Mouse (Mus musculus) monocyte, adult 2 months (primary cell): ENCODE data around the gene Rhoc.
"Not testable (repeated sequence)": the region's sequence is repeated elsewhere in the genome, so short reads cannot be mapped to it uniquely, and the experiment has no call there.

Experiments
- DNase-seq, 2 experiments: peaks; one replicate each; pipeline ENCODE4 v3.0.0; 2022; ENCODE audit warnings: low spot score in 2 of 2, low read depth in 1 of 2

Rhoc gene

DNA sequence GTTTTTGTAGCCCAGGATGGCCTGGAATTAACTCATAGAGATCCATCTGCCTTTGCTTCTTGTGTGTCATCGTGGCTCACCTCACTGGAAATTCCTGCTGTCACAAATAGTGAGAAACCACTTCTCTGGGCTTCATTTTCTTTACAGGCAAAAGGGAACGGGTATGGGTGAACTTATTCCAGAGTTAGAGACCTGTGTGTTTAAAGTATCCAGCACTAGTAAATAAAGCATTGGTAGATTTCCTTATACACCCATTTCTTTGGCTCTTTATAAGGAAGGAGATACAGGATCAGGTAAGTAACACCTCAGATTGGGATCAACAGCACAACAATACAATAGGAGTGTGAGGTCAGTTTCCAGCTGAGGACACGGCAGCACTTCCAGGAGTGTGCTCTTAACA is at the start of gene Rhoc:
Gene Rhoc (plus strand): TSS at position 301 of the 400 bp plus-strand sequence.
- no peak for DNase-seq

DNA sequence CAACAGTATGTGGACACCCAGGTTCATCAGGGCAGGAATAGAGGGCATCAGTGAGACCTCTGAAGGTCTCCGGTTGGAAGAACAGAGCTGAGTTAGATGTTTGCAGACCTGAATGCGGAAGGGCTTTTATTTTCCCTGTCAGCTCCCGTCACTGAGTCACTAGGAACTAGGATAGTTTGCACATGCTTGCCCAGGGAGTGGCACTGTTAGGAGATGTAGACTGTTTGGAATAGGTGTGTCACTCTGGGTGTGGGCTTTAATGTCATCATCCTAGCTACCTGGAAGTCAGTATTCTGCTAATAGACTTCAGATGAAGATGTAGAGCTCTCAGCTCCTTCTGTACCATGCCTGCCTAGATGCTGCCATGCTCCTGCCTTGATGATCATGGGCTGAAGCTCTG is 46.2 kb upstream of the Rhoc start:
- DNase-seq: no peak

DNA sequence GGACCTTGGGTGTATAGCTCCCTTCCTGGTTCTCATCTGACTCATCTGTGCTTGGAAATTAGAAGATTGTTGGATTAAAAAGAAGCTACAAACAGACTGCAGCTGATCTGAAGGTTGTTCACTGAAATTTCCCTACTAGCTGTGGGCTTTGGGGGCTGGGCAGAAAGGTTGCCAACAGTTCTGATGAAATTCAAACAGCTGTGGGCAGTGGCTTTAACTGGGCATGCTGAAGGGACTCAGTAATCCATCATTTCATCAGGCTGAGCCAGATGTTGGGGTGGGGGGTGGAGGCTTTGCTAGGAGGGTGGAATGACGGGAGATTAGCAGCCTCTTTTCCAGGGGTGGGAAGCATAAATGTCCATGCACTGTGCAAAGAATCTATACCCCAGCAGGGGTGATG is 45.0 kb upstream of the Rhoc start:
- DNase-seq: no peak

DNA sequence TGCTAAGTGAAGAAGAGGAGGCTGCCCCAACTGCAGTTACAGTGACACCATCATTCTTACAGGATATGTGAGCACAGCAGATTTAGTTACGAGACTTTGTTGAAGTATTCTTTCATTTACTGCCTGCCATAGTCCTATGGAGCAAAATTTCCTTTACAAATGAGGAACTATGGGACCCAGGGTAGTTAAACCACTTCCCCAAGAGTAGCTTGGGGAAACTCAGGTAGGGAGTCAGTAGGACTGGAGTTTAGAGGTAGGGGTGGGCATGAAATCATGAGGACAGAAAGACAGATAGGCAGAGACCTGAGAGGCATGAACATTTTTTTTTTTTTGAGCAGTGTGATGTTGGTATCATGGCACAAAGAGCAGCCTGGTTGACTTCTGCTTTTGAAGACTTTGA is 44.3 kb upstream of the Rhoc start:
- DNase-seq: no peak

DNA sequence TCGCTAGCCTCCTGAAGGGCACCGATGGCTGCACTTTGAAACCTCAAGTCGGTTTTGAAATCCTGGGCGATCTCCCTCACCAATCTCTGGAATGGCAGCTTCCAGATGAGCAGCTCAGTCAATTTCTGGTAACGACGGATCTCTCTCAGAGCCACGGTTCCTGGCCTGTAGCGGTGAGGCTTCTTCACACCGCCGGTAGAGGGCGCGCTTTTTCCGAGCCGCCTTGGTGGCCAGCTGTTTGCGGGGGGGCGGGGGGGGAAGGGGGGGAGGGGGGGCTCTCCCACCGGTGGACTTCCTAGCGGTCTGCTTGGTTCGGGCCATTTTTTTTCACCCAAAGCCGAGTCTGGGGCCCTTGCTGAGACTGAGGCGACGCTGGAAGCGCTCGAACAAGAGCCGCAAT is 35.3 kb upstream of the Rhoc start:
- DNase-seq: not testable (repeated sequence)

DNA sequence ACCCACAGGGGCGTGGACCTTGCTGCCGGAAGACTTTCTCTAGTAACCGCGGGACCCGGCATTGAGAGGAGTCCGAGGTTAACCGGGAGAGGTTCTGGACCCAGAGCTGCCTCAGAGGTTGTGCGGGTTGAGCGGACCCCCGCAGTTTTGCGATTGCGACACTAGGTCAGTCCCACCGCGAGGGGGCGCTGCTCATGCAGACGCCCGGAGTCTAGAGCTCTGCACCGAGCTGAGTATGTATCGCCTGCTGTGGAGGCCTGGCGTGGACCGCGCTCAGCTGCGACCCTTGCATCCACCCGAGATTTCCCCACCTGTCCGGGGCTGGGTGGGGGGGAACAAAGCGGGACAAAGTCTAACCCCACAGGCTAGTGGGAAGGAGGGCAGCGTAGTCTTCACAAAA is 29.8 kb upstream of the Rhoc start:
- no peak for DNase-seq

DNA sequence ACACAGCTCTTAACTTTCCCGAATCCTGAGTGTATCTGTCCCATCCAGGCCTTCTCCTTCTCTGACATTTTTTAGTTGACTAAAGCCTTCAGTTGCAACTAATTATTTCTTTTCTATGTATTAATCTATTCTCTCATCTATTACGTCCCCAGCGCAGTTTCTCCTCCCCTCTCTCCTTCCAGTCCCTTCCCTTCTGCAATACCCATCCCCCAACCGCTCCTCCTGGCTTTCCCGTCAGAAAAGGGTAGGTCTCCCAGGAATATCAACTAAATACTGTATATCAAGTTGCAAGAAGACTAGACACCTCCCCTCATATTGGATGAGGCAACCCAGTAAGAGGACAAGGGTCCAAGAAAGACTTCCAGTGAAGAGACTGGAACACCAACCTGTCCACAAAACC is 29.3 kb upstream of the Rhoc start:
- no peak for DNase-seq

DNA sequence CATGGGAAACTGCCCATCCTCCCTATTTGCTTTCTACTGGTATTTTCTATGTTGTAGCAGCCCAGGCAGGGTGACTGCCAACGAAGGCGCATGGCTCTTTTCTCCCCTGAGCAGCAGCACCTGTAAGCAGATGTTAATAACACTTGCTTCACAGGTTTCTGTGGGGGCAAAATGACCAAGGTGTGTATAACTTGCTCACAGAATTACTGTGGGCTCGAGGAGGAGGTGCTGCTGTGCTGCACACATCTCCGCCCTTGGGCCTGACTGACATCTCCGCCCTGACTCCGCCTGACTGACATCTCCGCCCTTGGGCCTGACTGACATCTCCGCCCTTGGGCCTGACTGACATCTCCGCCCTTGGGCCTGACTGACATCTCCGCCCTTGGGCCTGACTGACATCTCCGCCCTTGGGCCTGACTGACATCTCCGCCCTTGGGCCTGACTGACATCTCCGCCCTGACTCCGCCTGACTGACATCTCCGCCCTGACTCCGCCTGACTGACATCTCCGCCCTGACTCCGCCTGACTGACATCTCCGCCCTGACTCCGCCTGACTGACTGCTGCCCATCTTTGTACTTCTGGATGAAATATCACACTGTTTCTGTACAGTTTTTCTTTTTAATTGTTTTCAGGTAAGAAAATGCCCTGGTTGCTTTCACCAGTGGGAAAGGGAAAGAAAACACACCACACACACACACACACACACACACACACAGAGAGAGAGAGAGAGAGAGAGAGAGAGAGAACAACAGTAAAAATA is 25.9 kb upstream of the Rhoc start:
- not testable (repeated sequence) for DNase-seq

DNA sequence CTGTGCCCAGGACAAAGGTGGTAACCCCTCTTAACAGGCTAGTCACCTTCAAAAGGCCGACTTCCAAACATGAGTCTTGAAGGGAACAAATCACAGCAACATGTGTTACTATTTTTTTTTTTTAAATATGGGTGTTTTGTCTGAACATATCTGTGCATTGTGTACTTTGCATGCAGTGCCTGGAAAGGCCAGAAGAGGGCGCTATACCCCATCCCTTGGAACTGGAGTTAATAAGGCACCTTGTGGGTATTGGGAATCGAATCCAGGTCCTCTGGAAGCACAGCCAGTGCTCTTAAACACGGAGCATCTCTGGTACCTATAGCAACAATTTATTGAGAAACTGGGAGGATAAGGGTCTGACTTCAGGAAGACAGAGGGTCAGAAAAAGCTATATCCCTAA is 23.2 kb upstream of the Rhoc start:
- DNase-seq: no peak

DNA sequence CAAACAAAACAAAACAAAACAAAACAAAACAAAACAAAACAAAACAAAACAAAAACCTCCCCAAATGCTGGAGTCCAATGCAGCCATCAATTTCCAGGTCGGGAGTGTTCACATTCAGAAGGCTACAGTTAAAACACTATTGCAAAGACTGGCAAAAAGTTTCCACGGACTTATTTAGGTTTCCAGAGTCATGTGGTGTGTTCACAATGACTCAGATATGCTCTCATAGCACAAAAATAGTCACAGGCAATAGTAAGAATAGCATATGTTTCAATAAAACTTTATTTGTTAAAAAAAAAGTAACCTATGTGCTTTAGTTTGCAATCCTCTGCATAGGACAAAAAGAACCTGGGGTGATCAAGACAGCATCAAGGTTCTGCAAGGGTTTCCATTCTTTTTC is 21.0 kb upstream of the Rhoc start:
- DNase-seq: no peak

DNA sequence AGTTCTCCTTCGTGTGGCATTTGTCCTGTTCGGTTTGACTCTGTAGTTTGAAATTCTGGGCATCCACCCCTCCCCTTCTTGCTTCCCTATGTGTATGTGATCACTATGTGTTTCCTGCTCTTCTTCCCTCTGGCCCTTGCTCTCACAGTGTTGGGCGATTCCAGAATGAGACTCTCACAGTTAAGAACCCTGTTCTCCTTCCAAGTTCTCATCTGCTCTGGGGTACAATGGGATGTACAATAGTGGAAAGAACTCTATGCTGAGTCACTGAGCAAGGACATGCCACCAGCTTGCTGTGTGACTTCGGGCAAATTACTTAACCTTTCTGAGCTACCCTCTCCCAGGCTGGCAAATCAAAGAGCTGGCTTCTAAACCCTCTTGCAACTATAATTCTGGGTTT is 20.5 kb upstream of the Rhoc start:
- no peak for DNase-seq

DNA sequence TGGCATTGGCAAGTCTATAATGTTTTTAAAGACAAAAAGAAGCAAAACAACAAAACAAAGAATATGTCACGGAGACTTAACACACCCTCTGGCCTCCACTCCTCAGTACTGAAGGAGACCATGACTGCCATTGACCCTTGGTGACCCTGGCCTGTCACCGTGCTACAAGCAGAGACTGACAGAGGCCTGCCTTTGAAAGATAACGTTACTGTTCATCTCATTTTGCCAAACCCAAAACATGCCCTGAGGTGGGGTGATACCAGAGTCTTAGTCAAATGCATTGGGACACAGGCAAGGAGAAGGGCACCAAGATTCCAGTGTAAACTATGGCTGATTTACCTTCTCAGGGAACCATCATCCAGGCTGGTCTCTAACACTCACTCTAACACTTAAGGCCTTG is 19.0 kb upstream of the Rhoc start:
- DNase-seq: no peak

DNA sequence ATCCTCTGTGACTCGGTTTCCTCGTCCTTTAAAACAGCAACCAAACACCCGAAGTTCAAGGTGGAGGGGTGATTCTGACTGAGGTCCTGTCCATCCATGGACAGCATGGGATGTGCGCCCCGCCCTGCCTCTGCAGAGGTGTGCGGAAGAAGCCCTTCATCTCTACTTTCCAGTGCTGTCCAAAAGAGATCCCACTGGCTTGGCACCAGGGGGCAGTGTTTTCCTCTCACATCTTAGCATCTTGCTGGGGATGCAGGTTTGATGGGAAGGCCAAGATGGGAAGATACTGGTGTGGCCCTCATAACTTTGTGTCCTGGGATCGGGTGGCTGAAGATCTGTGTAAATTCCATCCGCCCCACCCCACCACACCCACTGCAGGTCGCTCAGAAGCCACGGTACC is 18.1 kb upstream of the Rhoc start:
- DNase-seq: no peak

DNA sequence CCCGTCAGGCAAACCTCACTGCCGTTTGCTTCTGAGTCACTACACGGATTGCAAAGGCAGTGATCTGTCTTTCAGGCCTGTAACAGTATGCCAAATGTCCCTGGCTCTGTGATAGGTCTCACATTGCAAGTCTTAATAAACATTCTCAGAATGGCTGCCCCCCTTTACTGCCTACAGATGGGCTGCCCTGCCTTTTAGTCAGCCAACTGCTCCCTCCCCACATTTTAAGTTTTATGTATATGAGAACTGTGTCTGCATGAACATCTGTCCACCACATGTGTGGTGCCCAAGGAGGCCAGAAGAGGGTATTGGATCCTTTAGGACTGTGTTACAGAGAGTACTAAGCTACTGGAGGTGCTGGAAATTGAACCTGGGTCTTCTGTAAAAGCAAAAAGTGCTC is 17.3 kb upstream of the Rhoc start:
- no peak for DNase-seq

DNA sequence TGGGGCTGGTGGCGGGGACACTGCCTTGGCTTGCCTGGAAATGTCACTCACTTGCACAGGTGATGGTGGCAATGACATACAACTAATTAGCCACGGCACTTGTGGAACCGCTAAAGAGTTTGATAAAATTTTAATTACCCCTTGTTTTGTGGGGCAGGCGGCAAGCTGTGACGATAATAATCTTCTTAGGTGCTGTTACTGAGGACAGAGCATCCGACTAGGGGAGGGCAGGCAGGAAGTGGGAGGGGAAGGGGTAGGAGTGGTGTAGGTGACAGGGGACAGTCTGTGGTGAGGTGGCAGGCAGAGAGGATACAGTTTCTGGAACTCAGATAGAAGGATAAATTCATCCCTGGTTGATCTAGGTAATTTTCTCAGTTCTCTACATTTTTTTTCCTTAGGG is 16.7 kb upstream of the Rhoc start:
- DNase-seq: no peak

DNA sequence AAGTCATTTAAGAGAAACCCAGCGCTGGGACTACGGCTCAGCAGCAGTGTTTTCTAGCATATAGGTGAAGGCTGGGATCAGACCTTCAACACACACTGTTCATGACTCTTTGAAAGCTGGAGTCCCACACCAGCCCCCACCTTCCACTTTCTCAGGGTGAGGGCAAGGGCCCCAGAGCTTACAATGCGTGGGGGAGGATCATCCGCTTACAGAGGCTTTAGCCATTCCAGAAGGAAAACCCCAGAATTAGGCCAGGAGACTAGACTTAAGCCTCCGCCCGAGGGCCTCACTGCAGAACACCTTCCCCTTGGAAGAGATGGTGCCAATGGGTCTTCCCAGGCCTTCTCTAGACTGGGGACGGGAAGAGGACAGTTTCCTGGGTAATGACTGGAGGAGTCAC is 14.9 kb upstream of the Rhoc start:
- no peak for DNase-seq

DNA sequence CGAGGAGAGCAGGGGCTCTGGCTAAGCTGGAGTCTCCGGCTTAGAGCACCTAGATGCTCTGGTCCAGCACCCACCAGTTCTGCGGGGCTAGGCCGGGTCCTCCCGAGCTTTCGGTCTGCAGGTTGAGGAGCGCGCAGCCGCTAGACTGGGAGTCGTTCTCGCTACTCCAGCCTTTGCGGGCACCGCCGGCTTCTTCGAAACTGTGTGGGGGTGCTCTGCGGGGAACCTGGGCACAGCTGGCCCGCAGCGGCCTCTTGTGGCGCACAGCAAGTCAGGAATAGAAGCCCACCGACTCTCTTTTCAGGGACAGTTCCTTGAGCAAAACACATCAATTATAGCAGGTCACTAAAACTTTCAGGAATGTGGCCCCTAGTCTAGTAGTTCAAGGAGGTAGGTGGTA is 10.8 kb upstream of the Rhoc start:
- no peak for DNase-seq

DNA sequence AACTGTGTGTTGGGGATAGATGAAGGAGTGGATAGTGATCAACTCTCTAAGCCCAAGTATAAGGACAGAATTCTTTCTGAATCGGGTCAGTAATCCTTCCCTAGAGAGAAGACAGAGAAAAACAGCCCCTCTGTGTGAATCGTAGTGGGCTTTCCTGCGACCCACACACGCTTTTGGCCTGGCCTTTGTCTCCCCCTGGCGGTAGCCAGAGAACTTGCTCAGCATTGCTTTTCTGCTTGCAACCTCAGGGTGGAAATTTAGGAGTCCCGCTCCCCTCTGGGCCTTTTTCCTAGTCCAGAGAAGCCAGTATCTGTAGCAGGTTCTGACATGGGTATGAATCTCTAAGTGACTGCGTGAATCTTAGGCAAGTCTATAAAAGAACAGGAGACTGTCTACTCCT is 8.2 kb upstream of the Rhoc start:
- no peak for DNase-seq

DNA sequence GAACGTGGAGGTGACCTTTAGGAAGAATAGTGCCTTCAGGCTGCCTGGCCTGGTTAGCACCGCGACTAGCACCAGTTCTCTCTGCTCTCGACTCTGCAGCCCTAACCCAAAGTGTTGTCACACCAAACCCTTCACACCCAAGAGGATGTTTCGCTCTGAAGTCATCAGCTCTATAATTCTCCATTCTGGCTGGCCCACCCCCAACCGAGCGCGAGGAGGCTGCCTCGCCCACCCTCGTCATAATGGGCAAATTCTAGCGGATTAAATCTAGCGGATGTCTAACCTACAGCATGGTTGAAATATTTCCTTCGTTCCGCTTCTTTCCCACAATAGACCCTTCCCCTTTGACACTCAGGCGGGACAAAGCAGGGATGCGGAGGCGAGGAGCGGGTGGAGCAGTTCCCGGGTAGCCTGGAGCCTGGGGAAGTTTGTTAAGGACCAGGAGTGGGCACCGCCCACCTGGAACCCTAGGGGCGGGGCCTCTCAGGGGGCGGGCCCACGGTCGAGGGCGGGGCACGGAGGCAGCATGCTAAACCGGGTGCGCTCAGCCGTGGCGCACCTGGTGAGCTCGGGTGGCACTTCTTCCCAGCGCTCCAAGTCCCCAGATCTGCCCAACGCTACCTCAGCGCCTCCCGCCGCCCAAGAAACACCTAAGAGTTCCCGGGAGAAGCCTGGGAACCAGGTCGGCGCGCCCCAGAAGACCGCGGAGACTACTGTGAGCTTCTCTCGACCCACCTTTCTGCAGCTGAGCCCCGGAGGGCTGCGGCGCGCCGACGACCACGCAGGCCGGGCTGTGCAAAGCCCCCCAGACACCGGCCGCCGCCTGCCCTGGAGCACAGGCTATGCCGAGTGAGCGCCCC is 7.4 kb upstream of the Rhoc start, which contains the start of gene Ppm1j:
Gene Ppm1j (plus strand): TSS at position 496 of the 860 bp plus-strand sequence.
- DNase-seq: no peak

DNA sequence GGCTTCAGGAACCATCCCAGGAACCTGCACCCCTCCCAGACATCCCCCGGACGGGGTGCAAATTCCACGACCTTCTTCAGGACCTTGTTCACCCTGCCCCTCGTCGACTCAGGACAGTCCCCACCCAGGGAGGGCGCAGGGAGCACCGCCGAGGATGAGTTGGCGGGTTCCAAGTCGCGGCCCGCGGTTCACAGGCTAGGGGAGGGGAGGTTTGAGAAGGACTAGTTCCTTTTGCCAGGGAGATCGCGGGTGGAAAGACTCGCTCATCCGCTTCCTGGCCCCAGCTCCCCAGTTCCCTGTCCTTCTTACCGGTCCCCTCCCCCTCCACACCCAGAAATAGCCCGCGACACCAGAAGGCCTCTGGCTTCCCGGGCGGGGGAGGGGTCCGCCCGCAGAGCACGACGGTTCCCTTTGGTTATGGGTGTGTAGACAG is 6.7 kb upstream of the Rhoc start, which contains the start of gene Fam19a3:
Gene Fam19a3 (minus strand): TSS at position 370 of the 433 bp plus-strand sequence.
- no peak for DNase-seq

DNA sequence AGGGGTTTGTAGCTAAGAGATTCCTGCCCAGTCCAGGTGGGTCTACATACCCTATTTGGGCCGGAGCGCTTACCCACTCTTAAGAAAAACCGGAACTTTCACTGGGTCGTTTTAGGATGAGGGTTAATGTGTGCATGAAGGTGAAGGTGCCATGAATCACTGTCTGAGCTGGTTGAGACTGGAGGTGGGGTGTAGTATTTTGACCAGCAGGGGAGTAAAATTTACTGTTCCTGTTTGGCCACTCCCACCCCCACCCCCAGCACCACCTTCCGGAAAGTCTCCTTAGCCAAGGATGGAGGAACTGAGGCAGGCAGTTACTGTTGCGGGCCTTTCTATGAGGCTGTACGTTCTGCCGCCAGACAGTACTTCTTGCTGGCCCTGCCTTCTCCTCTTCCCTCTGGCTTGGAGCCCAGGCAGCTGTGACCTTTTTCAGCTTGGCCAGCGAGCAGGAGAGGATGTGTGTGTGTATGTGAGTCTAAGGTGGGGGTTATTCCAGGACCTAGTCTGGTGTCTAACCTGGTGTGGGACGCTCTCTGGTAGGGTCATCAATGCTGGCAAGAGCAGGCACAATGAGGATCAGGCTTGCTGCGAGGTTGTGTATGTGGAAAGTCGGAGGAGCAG is 6.0 kb upstream of the Rhoc start:
- no peak for DNase-seq

DNA sequence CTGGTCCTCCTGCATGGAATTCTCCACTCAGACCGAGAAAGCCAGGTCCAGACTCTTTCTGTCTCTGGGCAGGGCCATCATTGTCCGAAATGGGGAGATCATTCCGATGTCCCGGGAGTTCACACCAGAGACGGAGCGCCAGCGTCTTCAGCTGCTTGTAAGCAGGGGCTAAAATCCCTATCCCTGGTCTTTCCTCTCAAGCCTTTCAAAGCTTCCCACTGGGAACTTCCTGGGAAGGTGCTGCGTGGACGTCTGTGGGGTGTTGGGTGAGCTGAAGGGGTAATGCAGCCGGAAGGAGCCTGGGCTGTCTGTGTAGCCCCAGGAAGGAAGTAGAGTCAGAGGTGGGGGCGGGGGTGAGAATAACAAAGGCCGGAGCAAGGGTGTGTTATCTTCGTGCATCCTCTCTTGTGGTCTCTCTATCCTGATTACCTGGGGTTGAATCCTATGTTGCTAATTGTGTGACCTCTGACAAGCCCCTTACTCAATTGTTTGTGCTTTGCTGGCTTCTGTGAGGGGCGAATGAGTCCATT is 4.1 kb upstream of the Rhoc start:
- DNase-seq: no peak
